Mouse (Mus musculus) forelimb bud, embryonic 11.5 days (tissue): Measurements from ENCODE around the gene Gm21977.
"Not testable (repeated sequence)": the region's sequence is repeated elsewhere in the genome, so short reads cannot be mapped to it uniquely, and the experiment has no call there.

Experiments
- DNase-seq: peaks from one replicate; pipeline ENCODE4 v3.0.0-alpha.2; 2012; ENCODE audit warnings: low read depth, low spot score

Gene Gm21977

GRCm38 (mm10) chr14:42853377-42853776 lies at the start of gene Gm21977:
Gene Gm21977 (minus strand): TSS chr14:42853477.
- DNase-seq, result not testable (repeated sequence)
